Mouse (Mus musculus) layer of hippocampus, adult 9-10 months (tissue): ENCODE measurements at regions not wholly inside any gene's neighbourhood (a gene's known extent, or its start where the extent isn't known, plus 50 kb on each side); places are given as distances from the start of the nearest gene placed in this dataset.
"Not testable (repeated sequence)": the region's sequence is repeated elsewhere in the genome, so short reads cannot be mapped to it uniquely, and the experiment has no call there.

ENCODE experiments used
- DNase-seq: peaks from one replicate; pipeline ENCODE4 v3.0.0; 2022; ENCODE audit warnings: low spot score

DNA sequence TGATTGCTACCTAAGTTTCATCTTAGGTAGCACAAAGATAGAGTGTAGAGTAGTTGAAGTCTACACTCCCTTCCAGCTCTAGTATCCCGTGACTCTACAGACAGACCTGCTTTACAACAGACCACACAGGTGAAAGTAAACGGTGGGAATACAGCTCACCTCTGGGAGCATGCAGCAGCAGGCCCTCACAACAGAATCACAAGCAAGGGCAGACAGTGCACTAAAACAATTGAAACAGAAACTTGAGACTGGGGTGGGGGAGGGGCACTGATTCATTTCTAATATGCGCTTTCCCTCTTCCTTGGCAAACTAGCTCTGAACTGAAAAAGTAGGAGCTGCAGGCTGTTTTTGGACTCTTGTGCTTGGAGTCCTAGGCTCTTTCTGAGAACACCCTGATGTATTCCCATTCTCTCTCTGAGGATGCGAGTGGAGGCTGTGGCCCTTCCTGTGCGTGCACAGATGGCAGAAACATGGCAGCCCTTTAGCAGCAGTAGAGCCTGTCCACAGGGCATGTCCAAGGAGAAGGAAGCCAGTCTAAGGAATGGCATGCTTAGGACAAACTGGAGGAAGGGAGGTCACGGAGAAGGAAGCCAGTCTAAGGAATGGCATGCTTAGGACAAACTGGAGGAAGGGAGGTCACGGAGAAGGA is 152.5 kb upstream of the Unc93a2 start:
- no peak for DNase-seq

DNA sequence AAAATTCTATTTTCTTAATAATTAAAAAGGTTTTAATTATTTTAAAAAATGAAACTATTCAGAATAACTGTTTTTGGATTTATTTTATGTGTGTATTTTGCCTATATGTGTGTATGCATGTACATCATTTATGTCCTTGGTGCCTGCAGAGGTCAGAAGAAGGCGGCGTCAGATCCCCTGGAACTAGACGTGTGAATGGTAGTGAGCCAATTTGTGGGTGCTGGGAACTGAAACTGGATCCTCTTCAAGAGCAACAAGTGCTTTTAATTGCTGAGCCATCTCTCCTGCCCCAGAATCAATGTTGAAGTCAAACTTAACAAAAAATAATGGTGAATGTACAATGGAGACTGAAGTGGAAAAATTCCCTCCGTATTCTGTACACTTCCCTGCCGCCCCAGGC is 151.9 kb upstream of the Unc93a2 start:
- DNase-seq = no peak

DNA sequence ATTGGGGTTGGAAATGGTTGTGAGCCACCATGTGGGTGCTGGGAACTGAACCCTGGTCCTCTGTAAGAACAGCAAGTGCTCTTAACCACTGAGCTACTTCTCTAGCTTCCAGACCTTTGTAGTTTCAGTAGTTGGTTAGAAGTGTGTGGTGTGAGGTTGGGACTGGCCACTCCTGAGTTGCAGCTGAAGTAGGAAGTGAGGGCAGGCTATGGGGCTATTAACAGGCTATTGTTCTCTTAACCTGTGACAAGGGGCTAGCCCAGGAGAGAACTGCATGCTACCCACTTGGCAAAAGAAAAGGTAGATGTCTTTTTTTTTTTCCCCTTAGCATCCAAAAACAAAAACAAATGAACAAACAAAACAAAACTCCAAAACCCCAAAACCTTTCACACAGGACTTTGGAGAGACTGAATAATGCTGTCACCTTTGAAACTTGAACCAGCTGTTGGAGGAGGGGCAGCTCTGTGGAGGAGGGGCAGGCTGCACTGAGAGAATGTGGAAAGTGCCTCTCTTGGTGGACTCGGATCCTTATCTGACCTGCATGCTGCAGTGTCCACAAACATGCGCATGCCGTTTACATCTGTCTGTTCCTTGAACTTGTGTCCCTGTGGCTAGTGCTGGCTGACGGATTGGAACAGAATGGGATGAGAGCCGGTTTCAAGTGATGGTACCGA is 149.3 kb upstream of the Unc93a2 start:
- no peak for DNase-seq

DNA sequence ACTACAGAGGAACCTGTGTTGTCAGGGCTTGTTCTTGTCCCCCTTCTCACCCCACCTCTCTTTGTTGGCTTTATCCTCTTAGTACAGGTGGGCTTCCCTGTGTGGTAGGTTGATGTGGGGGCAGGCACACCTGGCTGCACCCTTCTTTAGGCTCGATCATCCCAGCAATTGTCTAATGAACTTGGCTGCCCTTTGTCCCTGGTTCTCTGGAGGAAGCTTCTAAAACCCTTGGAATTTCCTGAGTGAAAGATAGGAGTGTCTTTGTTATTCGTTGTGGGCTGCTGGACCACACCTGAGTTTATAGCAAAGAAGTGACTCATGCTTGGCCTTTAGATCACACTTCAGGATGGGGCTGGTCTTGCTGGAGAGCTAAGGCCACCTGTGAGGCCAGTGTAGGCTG is 148.3 kb upstream of the Unc93a2 start:
- DNase-seq = no peak

DNA sequence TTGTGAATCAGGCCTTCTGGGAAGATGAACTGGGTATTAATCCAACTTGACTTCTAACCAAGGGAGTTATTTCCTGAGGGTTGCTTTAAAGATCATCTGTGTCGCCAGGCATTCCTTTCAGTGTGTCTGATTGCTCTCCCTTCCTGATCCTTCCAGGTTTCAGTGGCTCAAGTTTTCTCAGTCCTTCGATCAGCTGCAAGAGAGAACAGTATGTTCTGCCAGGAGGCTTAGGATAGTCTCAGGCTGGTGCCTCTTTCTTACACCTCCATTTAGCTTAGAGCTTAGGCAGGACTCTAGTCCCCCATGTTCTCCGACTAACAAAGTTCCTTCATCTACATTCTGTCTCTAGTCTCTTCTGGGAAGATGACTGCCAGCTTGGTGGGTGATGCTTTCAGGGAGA is 147.4 kb upstream of the Unc93a2 start:
- DNase-seq = no peak

DNA sequence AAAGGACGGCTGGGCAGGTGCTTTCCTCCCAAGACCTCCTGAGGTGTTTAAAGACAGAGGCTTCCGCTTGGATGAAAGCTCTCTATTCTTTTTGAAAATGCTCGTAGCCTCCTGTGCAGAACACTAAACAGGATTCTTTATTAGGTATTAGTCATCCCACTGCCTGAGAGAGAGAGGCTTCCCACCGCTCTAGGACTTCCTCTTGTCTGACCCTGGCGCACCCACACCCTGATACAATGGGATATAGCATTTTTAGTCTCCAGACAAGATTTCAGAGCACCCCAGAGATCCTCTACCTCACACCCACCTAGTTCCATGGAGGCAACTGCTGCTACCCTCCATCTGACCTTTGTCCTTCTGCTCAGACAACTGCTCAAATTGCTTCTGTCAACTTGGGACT is 144.0 kb upstream of the Unc93a2 start:
- no peak for DNase-seq

DNA sequence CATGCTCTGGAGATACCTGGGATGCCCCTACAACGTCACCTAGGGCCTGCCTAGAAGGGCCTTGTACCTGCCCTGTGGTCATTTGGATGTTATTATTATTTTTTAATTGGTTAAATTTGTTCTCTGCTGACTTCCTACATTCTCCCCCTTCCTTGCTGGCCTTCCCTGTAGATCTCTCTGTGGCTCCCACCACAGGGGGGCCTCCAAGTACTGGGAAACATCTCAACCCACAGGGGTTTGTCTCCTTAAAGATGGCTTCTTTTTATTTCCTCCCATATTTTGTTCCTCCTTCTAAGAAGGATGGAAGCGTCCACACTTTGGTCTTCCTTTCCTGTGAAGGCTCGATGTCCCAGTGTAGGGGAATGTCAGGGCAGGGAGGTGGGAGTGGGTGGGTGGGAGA is 142.4 kb upstream of the Unc93a2 start:
- DNase-seq = no peak

DNA sequence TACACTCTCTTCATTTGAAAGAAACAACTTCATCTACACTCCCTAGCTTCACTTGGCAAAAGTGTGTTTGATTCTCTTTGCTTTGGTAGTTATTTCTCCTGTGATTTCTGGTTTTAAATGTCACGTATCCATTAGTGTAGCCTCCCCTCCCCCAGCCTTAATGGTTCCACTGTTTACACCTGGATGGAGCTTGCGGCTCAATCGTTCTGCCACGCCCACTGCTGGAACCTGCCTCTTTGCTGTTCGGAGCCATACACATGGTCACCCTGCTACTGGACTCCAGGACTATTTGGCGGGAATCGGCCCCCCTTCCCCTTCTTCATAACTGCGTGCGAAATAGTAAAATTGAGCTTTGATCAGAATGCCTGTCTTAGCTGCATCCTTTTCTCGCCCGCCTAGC is 139.2 kb upstream of the Unc93a2 start:
- not testable (repeated sequence) for DNase-seq

DNA sequence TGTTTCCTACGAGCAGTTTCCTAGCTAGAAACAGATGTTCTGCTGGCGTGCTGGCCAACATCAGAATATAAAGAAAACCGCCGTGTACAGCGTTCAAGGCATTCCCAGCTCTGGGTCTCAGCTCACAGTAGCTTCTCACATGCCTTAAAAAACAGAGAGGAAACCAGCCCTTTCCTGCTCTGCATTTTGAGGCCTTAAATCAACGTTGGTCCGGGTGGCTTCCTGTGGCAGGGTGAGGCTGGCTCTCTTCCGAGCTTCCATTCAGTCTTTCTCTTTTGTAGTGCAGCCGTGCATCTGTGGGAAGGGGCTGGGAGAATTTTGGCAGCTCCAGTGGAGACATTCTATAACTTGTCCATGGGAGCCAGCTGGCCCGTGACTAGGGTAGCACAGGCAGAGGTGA is 135.9 kb upstream of the Unc93a2 start:
- no peak for DNase-seq
